Mouse (Mus musculus): ENCODE data around the gene Thap2. TPM values are rescaled to one million over a fixed set of nuclear protein-coding genes. Genes with fewer than 3 reads are reported as not detected.

Thap2 gene
- 36.9 TPM for polyA plus RNA-seq (2014; fragmentation: Illumina TruSeq; extraction: RNeasy Lipid Tissue Mini Kit (QIAGEN cat#74804); ENCODE audit: low replicate concordance)

DNA sequence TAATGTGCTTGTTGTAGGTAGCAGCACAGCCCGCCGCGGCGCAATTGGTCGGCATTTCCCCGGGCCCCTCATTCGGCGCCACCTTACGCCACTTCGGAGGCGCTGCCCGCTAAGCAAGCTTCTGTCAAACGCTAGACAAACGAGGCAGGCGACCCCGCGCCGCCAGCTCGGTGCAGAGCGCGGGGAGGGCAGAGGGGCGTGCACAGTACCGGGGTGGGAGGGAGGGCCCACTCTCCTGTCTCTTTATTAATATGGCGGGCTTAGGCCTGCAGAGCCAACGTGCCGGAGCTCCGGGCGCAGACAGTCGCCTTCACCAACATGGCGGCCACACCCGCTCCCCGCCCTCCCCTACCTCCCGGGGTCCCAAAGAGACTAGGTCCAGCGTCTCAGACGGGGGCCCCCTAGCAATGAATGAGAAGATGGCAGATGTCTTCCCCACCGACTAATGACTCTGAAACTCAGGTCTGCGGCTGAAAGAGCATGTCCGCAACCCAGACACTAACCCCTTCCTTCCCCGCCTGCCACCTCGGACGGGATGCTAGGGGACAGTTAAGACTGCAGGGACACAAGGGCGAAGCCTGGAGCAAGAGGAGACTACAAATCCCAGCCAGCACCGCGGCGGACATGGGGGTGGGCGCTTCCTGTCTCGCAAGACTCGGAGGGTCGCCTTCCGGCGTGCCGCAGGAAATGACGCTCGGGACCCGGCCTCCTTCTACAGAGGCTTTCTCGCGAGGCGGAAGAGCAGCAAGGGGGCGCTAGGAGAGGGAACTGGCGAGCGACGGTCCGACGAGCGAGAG, at the start of gene Thap2, which contains the start of gene Zfc3h1:
Gene Thap2 (minus strand): TSS at position 223 of the 797 bp plus-strand sequence.
Gene Zfc3h1 (plus strand): TSS at position 739 of the 797 bp plus-strand sequence.

GRCm38 (mm10) chr10:115361840-115362622, 22.2 kb downstream of the Thap2 start, which contains the start of gene Tmem19:
TSS of gene Tmem19 (minus strand) at chr10:115362501.

Other genes with a start within 250 kb of the Thap2 start
- not detected for gene Tph2, start 199.4 kb downstream of the Thap2 start, polyA plus RNA-seq (2014; fragmentation: Illumina TruSeq; extraction: RNeasy Lipid Tissue Mini Kit (QIAGEN cat#74804); ENCODE audit: low replicate concordance)
- gene Tbc1d15, start 133.0 kb downstream of the Thap2 start, polyA plus RNA-seq (2014; fragmentation: Illumina TruSeq; extraction: RNeasy Lipid Tissue Mini Kit (QIAGEN cat#74804); ENCODE audit: low replicate concordance) = 139 TPM
- gene Rab21, start 68.8 kb downstream of the Thap2 start, polyA plus RNA-seq (2014; fragmentation: Illumina TruSeq; extraction: RNeasy Lipid Tissue Mini Kit (QIAGEN cat#74804); ENCODE audit: low replicate concordance) = 67.4 TPM
- gene Tmem19, start 21.9 kb downstream of the Thap2 start, polyA plus RNA-seq (2014; fragmentation: Illumina TruSeq; extraction: RNeasy Lipid Tissue Mini Kit (QIAGEN cat#74804); ENCODE audit: low replicate concordance) = 123 TPM
- gene Zfc3h1, start 516 bp upstream of the Thap2 start, polyA plus RNA-seq (2014; fragmentation: Illumina TruSeq; extraction: RNeasy Lipid Tissue Mini Kit (QIAGEN cat#74804); ENCODE audit: low replicate concordance) = 359 TPM
- gene A930009A15Rik, start 185.5 kb upstream of the Thap2 start, polyA plus RNA-seq (2014; fragmentation: Illumina TruSeq; extraction: RNeasy Lipid Tissue Mini Kit (QIAGEN cat#74804); ENCODE audit: low replicate concordance) = not detected
- 16.4 TPM for gene Lgr5, start 203.3 kb upstream of the Thap2 start, polyA plus RNA-seq (2014; fragmentation: Illumina TruSeq; extraction: RNeasy Lipid Tissue Mini Kit (QIAGEN cat#74804); ENCODE audit: low replicate concordance)

Data from small intestine, adult 10 weeks (tissue).